Comparison of ENCODE assay signal across 19 mouse cellular contexts in genomic region chr8:63878353-63878752, GRCm38 (mm10).
"Had no signal": no experiment of that assay in that cellular context is flagged by ENCODE, and none has a peak within 500 bp of the region (broad histone marks: within the 10 kb centered on the region; RNA-seq: fewer than 3 reads in every experiment).

No protein-coding gene starts in this region.

- H3K27me3 ChIP-seq: liver, embryonic 12.5 days; liver, embryonic 15.5 days; lung, embryonic 15.5 days; megakaryocyte, embryonic 14.5 days had no signal

- DNase-seq: kidney, adult 11 months; kidney, adult 9 months; kidney, postnatal 25 days; layer of hippocampus, adult 9-11 months; liver; lung, adult 18-20 months; lung, postnatal 10 days; lung, postnatal 36 days; midbrain, embryonic 14.5 days; thymus, postnatal 25 days had no signal

- H3K4me1 ChIP-seq: limb, embryonic 10.5 days; liver, embryonic 12.5 days; liver, embryonic 15.5 days; lung, embryonic 15.5 days; megakaryocyte, embryonic 14.5 days; midbrain, embryonic 10.5 days had no signal

- H3K27ac ChIP-seq: kidney, postnatal 0 days; layer of hippocampus, adult 2 months; limb, embryonic 10.5 days; limb, embryonic 13.5 days; liver, embryonic 12.5 days; liver, embryonic 15.5 days; lung, embryonic 15.5 days; midbrain, embryonic 10.5 days had no signal

- H3K9ac ChIP-seq: limb, embryonic 13.5 days; liver, embryonic 12.5 days; liver, embryonic 15.5 days; lung, embryonic 15.5 days had no signal

- H3K4me3 ChIP-seq: layer of hippocampus, adult 2 months; limb, embryonic 10.5 days; limb, embryonic 13.5 days; liver, embryonic 12.5 days; liver, embryonic 15.5 days; lung, embryonic 15.5 days; megakaryocyte, embryonic 14.5 days; midbrain, embryonic 10.5 days had no signal

- H3K4me2 ChIP-seq: limb, embryonic 13.5 days; liver, embryonic 12.5 days; liver, embryonic 15.5 days; lung, embryonic 15.5 days had no signal

- H3K9me3 ChIP-seq: limb, embryonic 10.5 days; limb, embryonic 13.5 days; liver, embryonic 12.5 days; liver, embryonic 15.5 days; lung, embryonic 15.5 days; megakaryocyte, embryonic 14.5 days; midbrain, embryonic 10.5 days had no signal

- ATAC-seq: liver, embryonic 12.5 days had no signal

- H3K36me3 ChIP-seq: limb, embryonic 10.5 days; limb, embryonic 13.5 days; liver, embryonic 12.5 days; liver, embryonic 15.5 days; lung, embryonic 15.5 days; midbrain, embryonic 10.5 days had no signal
